Mouse (Mus musculus) brown adipose tissue, adult 24 weeks (tissue): ENCODE measurements at regions not wholly inside any gene's neighbourhood (a gene's known extent, or its start where the extent isn't known, plus 50 kb on each side); places are given as distances from the start of the nearest gene placed in this dataset.

Experiments used
- H3K27ac ChIP-seq: fragments of 200-500 bp; replicated peaks from 2 replicates; pipeline ENCODE4 v1.5.1; 2012; ENCODE audit warnings: low read depth, mild to moderate bottlenecking, low read length
- H3K4me1 ChIP-seq: fragments of 200-500 bp; 2 replicates; pipeline ENCODE4 v1.6.1; 2012; ENCODE audit warnings: low read length, mixed read lengths; ENCODE audit not compliant: control insufficient read depth, insufficient read depth, insufficient read length
- H3K4me3 ChIP-seq: fragments of 200-500 bp; 2 replicates; pipeline ENCODE4 v1.5.1; 2012; ENCODE audit warnings: low read depth, mild to moderate bottlenecking, low read length, moderate library complexity; ENCODE audit not compliant: insufficient read depth

DNA sequence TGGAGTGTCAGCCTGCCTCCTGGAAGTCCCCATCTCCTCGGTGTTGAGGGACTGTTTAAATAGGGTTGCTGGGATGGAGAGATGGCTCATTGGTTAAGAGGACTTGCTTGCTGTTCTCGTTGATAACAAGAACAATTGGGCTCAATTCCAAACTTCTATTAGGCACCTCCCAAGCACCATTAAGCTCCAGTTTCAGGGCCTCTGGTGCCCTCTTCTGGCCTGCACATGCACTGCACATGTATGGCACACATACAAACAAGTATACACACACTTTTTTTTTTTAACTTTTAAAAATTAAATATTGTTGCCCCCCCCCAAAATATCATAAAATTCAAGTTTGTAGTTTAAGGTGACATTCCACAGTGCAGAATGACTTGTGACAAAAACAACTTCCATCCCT is 162.3 kb downstream of the Bmp7 start:
- H3K4me1 ChIP-seq, result no peaks in the 10 kb centered on the region
- H3K4me3 ChIP-seq, result no peak overlapping the region
- no peak overlapping the region for H3K27ac ChIP-seq

DNA sequence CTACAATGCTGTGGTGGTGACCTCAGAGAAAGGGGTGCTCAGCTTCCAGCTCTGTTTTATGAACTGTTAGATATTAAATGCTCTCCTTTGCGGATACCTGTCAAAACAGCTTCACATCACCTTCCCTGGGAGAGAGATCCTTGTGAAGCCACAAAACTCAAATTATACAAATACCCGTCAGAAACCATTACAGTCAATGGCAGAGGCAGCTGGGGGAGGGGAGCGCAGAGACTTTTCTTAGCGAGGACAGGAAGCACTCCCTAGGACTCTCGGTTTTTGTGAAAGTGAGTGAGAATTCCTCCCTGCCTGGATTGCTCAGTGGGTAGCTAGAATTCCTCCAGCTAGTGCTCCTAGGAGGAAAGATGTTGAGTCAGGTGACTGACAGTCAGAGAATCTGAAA is 161.0 kb downstream of the Bmp7 start:
- Histone ChIP-seq H3K4me1 (no peaks in the 10 kb centered on the region), H3K4me3 (no peak overlapping the region), H3K27ac (no peak overlapping the region)

DNA sequence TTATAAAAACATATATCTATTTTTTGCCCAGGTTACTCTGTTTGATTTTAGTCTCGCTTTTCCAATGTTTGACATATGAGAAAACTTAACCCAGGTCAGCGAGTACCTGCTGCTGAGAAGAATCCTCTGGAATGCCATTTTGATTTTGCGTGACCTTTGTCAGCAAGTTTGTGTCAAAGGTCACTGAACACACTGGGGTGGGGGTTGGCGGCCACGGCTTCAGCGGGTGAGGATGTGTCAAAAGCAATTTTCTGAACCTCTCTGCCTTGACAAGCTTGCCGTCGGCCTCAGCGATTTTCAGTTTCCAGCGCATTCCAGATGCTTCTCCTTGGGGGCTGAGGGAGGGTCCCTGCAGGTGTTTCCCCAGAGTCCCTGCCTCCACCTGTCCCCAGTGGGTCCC is 157.4 kb downstream of the Bmp7 start:
- no peak overlapping the region for H3K27ac ChIP-seq
- no peaks in the 10 kb centered on the region for H3K4me1 ChIP-seq
- no peak overlapping the region for H3K4me3 ChIP-seq

DNA sequence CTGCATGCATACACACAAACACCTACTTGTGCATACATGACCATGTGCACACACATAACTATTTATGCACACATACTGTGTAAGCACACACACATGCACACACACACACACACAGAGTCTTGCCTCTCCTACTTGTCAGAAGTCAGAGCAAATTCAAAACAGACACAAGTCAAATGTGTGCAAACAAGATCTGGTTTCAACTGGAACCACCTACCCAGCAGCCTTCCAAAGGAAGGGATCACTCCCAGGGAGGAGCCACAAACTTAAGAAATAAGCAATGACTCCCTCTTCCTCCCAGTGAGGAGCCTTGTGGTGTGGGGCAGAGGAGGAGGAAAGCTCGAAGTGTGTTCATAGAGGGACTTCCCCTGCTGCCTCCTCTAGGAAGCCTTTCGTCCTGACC is 153.8 kb downstream of the Bmp7 start:
- Histone ChIP-seq H3K4me3 (no peak overlapping the region), H3K27ac (no peak overlapping the region), H3K4me1 (no peaks in the 10 kb centered on the region)

GRCm38 (mm10) chr2:172787203-172787944 is 152.7 kb downstream of the Bmp7 start:
- Histone ChIP-seq H3K4me1 (no peaks in the 10 kb centered on the region), H3K27ac (no peak overlapping the region), H3K4me3 (no peak overlapping the region)

GRCm38 (mm10) chr2:172789260-172789659 is 150.9 kb downstream of the Bmp7 start:
- H3K27ac ChIP-seq, result no peak overlapping the region

DNA sequence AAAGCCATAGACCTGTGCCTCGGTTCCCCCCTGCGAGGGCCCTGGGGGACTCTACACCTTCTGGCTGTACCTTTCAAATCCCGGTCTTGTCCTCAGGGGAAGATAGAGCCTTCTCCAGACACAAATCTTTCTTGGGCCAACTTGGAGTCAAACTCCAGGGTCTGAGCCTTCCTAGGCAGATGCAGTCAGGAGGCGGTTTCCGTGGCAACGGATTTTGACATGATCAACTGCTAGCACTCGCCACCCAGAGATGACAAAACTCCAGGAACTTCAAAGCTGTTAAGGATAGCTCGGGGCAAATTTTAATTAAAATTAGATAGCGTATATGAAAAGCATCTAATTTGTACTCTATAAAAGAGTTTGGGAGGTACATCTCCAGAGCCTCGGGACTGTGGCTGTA is 147.6 kb downstream of the Bmp7 start:
- Histone ChIP-seq H3K4me1 (no peaks in the 10 kb centered on the region), H3K27ac (no peak overlapping the region), H3K4me3 (no peak overlapping the region)

More at GRCm38 (mm10) chr2:172789260-172789659, 150.9 kb downstream of the Bmp7 start:
- Histone ChIP-seq H3K4me3 (no peak overlapping the region), H3K4me1 (no peaks in the 10 kb centered on the region)

DNA sequence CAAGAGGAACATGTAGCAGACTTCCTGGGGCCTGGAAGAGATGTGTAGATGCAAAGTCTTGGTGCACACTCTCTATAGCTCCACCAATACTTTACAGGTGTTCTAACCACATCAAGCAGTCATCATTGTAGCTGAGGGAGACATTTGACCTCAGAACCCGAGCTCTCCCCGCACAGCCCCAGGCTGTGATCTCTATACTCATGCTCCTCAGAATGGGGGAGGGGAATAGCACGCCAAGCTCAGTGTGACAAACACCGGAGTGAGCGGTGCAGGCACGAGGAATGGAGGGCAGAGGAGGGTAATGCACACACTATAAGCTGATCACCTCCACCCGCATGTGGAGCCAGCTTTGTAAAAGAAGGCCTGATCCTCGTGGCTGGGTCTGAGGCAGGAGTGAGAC is 146.1 kb downstream of the Bmp7 start:
- no peak overlapping the region for H3K27ac ChIP-seq
- no peak overlapping the region for H3K4me3 ChIP-seq
- no peaks in the 10 kb centered on the region for H3K4me1 ChIP-seq

GRCm38 (mm10) chr2:172794771-172795170 is 145.3 kb downstream of the Bmp7 start:
- H3K4me3 ChIP-seq, result no peak overlapping the region
- H3K27ac ChIP-seq, result no peak overlapping the region
- H3K4me1 ChIP-seq, result no peaks in the 10 kb centered on the region

DNA sequence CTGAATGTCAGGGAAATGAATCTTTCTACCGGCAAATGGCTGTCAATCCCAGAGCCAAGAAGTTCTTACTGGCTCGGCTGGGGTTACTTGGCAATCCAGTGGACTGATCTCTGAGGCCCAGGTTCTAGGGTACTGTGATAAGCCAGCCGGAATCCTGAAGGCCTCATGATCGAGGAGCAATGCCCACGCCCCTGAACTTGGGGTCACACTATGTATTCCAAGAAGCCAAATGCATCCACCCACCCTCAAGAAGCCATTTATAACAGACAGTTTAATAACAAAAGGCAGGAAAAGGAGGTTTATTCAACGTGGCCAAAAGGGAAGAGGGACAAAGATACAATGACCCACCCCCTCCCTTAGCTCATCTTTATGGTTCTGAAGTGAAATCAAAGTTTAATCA is 144.0 kb downstream of the Bmp7 start:
- H3K27ac ChIP-seq, result no peak overlapping the region
- H3K4me3 ChIP-seq, result no peak overlapping the region
- no peaks in the 10 kb centered on the region for H3K4me1 ChIP-seq

DNA sequence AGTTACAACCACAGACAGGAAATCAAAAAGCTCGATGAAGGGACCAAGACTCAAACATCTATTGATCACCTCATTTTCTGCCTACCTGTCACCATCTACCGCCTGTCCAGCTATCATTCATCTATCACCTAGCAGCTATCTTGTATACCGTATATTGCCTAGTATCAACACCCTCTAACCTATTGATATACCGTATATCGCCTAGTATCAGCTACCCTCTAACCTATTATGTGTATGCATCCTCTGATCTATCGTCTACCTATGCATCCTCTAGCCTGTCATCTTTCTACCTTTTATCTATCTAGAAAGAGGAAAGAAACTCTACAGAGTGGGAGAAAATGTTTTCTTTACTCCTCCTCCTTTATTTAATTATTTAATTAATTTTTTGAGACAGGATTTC is 143.2 kb downstream of the Bmp7 start:
- H3K27ac ChIP-seq, result no peak overlapping the region
- H3K4me3 ChIP-seq, result no peak overlapping the region
- no peaks in the 10 kb centered on the region for H3K4me1 ChIP-seq

GRCm38 (mm10) chr2:172799951-172800350 is 140.2 kb downstream of the Bmp7 start:
- Histone ChIP-seq H3K4me3 (no peak overlapping the region), H3K4me1 (no peaks in the 10 kb centered on the region), H3K27ac (no peak overlapping the region)

DNA sequence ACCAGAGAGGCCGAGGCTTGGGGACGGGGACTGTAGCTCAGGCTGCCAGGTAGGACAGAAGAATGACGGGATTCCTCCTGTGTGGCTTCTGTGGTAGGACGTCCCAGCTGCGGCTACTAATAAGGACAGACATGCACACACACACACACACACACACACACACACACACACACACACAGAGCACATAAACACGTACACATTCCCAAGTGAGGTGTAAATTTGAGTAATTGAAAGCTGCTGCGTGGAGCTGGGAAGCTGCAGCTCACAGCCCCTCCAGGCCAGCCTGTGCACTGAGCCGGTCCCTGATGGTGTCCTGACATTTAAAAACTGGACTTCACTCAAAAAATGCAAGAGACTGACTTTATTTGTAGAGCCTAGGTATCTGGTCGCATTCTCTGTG is 139.3 kb downstream of the Bmp7 start:
- Histone ChIP-seq H3K4me3 (no peak overlapping the region), H3K4me1 (no peaks in the 10 kb centered on the region), H3K27ac (no peak overlapping the region)

- Histone ChIP-seq H3K4me1 (no peaks in the 10 kb centered on the region), H3K4me3 (no peak overlapping the region), H3K27ac (no peak overlapping the region)
Observed at GRCm38 (mm10) chr2:172801804-172802203, 138.3 kb downstream of the Bmp7 start.

DNA sequence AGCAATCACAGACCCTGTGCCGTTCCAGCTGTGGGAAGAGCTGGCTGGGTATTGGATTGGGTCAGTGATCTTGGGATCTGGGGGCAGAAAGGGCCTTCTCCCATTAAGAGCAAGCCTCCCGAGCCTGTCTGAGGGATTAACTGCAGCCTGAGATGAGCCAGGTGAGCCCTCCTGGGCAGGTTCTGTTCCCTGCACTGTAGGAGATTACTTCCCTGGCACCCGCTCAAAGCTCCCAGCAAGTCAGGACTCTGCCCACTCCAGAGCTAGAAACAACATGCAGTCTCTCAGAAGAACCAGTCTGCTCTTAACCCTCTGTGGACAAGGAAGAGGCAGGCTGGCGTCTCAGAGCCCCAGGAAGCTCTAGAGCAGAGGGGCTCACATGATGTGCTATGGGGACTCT is 132.7 kb downstream of the Bmp7 start:
- H3K4me1 ChIP-seq, result no peaks in the 10 kb centered on the region
- H3K27ac ChIP-seq, result no peak overlapping the region
- H3K4me3 ChIP-seq, result no peak overlapping the region

DNA sequence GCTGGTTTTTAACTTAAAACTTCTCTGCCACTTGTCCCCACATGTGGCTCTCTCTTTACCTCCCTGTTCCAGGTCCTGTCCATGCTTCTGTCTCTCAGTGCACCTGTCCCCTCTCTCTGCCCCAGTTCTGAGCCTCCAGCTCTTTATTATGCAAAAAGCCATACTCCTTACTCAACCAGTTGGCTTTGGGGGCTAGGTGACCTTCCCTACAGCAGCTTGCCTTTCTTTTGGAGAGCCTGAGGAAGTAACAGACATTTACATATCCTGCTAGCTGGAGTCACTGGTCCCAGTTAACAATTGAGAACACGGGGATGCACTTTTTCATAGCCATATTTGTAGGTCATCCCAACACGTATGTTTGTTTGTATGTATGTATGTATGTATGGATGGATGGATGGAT is 130.8 kb downstream of the Bmp7 start:
- Histone ChIP-seq H3K4me1 (no peaks in the 10 kb centered on the region), H3K4me3 (no peak overlapping the region), H3K27ac (no peak overlapping the region)
